Mouse (Mus musculus): ENCODE measurements at regions not wholly inside any gene's neighbourhood (a gene's known extent, or its start where the extent isn't known, plus 50 kb on each side); places are given as distances from the start of the nearest gene placed in this dataset.
A peak's percentile ranks its signal among the peaks of the same experiment; 100 is the strongest.

GRCm38 (mm10) chr13:28545337-28545736 lies 288.0 kb downstream of the Gm11361 start:
- Histone ChIP-seq H3K4me2 (no peak overlapping the region), H3K27me3 (no peaks in the 10 kb centered on the region), H3K9ac (no peak overlapping the region), H3K4me3 (no peak overlapping the region), H3K27ac (no peak overlapping the region), H3K9me3 (no peaks in the 10 kb centered on the region), H3K36me3 (no peaks in the 10 kb centered on the region), H3K4me1 (peaks cover 12% of the 10 kb centered on the region; the same call in 1 of the 2 replicates)
- ATAC-seq (ENCODE audit: insufficient number of reproducible peaks, low FRiP score, low TSS enrichment, low read depth) = no peak
- WGBS = 26% methylated on average over 2 of the region's 2 CpGs

GRCm38 (mm10) chr13:28544819-28545180 lies 287.5 kb downstream of the Gm11361 start:
- ATAC-seq (ENCODE audit: insufficient number of reproducible peaks, low FRiP score, low TSS enrichment, low read depth) = no peak
- Histone ChIP-seq H3K4me2 (no peak overlapping the region), H3K4me3 (no peak overlapping the region), H3K36me3 (no peaks in the 10 kb centered on the region), H3K27ac (no peak overlapping the region), H3K4me1 (peaks cover 12% of the 10 kb centered on the region; the same call in 1 of the 2 replicates), H3K27me3 (no peaks in the 10 kb centered on the region), H3K9me3 (no peaks in the 10 kb centered on the region), H3K9ac (no peak overlapping the region)
- 72% methylated on average over 2 of the region's 2 CpGs for WGBS

- Histone ChIP-seq H3K36me3 (no peaks in the 10 kb centered on the region), H3K27me3 (no peaks in the 10 kb centered on the region), H3K9ac (no peak overlapping the region), H3K27ac (no peak overlapping the region), H3K4me1 (peaks cover 12% of the 10 kb centered on the region; the same call in 1 of the 2 replicates), H3K4me2 (no peak overlapping the region), H3K4me3 (no peak overlapping the region), H3K9me3 (no peaks in the 10 kb centered on the region)
- ATAC-seq (ENCODE audit: insufficient number of reproducible peaks, low FRiP score, low TSS enrichment, low read depth) = 0 out of 2 replicates have a peak, but pooled peaks have one; percentile 35
- WGBS = 19% methylated on average over 15 of the region's 17 CpGs
Measured at GRCm38 (mm10) chr13:28544003-28544818, 286.9 kb downstream of the Gm11361 start.

- Histone ChIP-seq H3K36me3 (no peaks in the 10 kb centered on the region), H3K4me3 (no peak overlapping the region), H3K9ac (no peak overlapping the region), H3K27me3 (no peaks in the 10 kb centered on the region), H3K9me3 (no peaks in the 10 kb centered on the region), H3K4me1 (peaks cover 12% of the 10 kb centered on the region; the same call in 1 of the 2 replicates), H3K4me2 (no peak overlapping the region), H3K27ac (no peak overlapping the region)
- no peak for ATAC-seq (ENCODE audit: insufficient number of reproducible peaks, low FRiP score, low TSS enrichment, low read depth)
- WGBS = 89% methylated on average over 3 of the region's 3 CpGs
Measured at GRCm38 (mm10) chr13:28541607-28542006, 284.3 kb downstream of the Gm11361 start.

- no peak overlapping the region for H3K27ac ChIP-seq
- H3K4me2 ChIP-seq = no peak overlapping the region
- H3K36me3 ChIP-seq = no peaks in the 10 kb centered on the region
- peaks cover 17% of the 10 kb centered on the region for H3K4me1 ChIP-seq
- WGBS = 97% methylated on average over 1 of the region's 1 CpGs
- no peak overlapping the region for H3K4me3 ChIP-seq
- H3K9ac ChIP-seq = no peak overlapping the region
- no peaks in the 10 kb centered on the region for H3K9me3 ChIP-seq
- H3K27me3 ChIP-seq = no peaks in the 10 kb centered on the region
- no peak for ATAC-seq (ENCODE audit: insufficient number of reproducible peaks, low FRiP score, low TSS enrichment, low read depth)
Measured at GRCm38 (mm10) chr13:28533080-28533479, 275.8 kb downstream of the Gm11361 start.

GRCm38 (mm10) chr13:28532278-28532677 lies 274.9 kb downstream of the Gm11361 start:
- Histone ChIP-seq H3K4me1 (peaks cover 17% of the 10 kb centered on the region), H3K4me3 (no peak overlapping the region), H3K9ac (no peak overlapping the region), H3K4me2 (no peak overlapping the region), H3K9me3 (no peaks in the 10 kb centered on the region), H3K27ac (no peak overlapping the region; the same call in 1 of the 2 replicates), H3K27me3 (no peaks in the 10 kb centered on the region), H3K36me3 (no peaks in the 10 kb centered on the region)
- ATAC-seq (ENCODE audit: insufficient number of reproducible peaks, low FRiP score, low TSS enrichment, low read depth) = no peak
- 51% methylated on average over 3 of the region's 3 CpGs for WGBS

GRCm38 (mm10) chr13:28531534-28531999 lies 274.2 kb downstream of the Gm11361 start:
- no peak overlapping the region for H3K4me2 ChIP-seq
- no peak overlapping the region for H3K27ac ChIP-seq
- H3K27me3 ChIP-seq = no peaks in the 10 kb centered on the region
- ATAC-seq (ENCODE audit: insufficient number of reproducible peaks, low FRiP score, low TSS enrichment, low read depth) = no peak
- H3K9ac ChIP-seq = no peak overlapping the region
- no peaks in the 10 kb centered on the region for H3K36me3 ChIP-seq
- H3K4me1 ChIP-seq = peaks cover 17% of the 10 kb centered on the region
- 80% methylated on average over 5 of the region's 5 CpGs for WGBS
- H3K4me3 ChIP-seq = no peak overlapping the region
- no peaks in the 10 kb centered on the region for H3K9me3 ChIP-seq

GRCm38 (mm10) chr13:28530947-28531346 lies 273.6 kb downstream of the Gm11361 start:
- ATAC-seq (ENCODE audit: insufficient number of reproducible peaks, low FRiP score, low TSS enrichment, low read depth) = no peak
- WGBS = 88% methylated on average over 3 of the region's 3 CpGs
- H3K27me3 ChIP-seq = no peaks in the 10 kb centered on the region

GRCm38 (mm10) chr13:28528898-28529511 lies 271.7 kb downstream of the Gm11361 start:
- Histone ChIP-seq H3K4me2 (no peak overlapping the region), H3K27me3 (no peaks in the 10 kb centered on the region), H3K27ac (no peak overlapping the region), H3K4me3 (no peak overlapping the region), H3K36me3 (no peaks in the 10 kb centered on the region), H3K9ac (no peak overlapping the region), H3K4me1 (peaks cover 12% of the 10 kb centered on the region), H3K9me3 (no peaks in the 10 kb centered on the region)
- no peak for ATAC-seq (ENCODE audit: insufficient number of reproducible peaks, low FRiP score, low TSS enrichment, low read depth)
- 93% methylated on average over 4 of the region's 4 CpGs for WGBS

More at GRCm38 (mm10) chr13:28530947-28531346, 273.6 kb downstream of the Gm11361 start:
- no peak overlapping the region for H3K9ac ChIP-seq
- no peak overlapping the region for H3K4me2 ChIP-seq
- no peaks in the 10 kb centered on the region for H3K36me3 ChIP-seq
- no peak overlapping the region for H3K27ac ChIP-seq
- H3K9me3 ChIP-seq = no peaks in the 10 kb centered on the region
- no peak overlapping the region for H3K4me3 ChIP-seq
- H3K4me1 ChIP-seq = peaks cover 17% of the 10 kb centered on the region

GRCm38 (mm10) chr13:28526299-28526698 lies 269.0 kb downstream of the Gm11361 start:
- Histone ChIP-seq H3K4me2 (no peak overlapping the region), H3K4me3 (no peak overlapping the region), H3K9me3 (no peaks in the 10 kb centered on the region), H3K27me3 (no peaks in the 10 kb centered on the region), H3K36me3 (no peaks in the 10 kb centered on the region), H3K9ac (no peak overlapping the region), H3K27ac (no peak overlapping the region), H3K4me1 (no peaks in the 10 kb centered on the region; the same call in 1 of the 2 replicates)
- no peak for ATAC-seq (ENCODE audit: insufficient number of reproducible peaks, low FRiP score, low TSS enrichment, low read depth)
- 91% methylated on average over 1 of the region's 1 CpGs for WGBS

- WGBS = 89% methylated on average over 3 of the region's 3 CpGs
- H3K4me1 ChIP-seq = peaks cover 9% of the 10 kb centered on the region; the same call in 1 of the 2 replicates
- H3K36me3 ChIP-seq = no peaks in the 10 kb centered on the region
- no peak overlapping the region for H3K4me3 ChIP-seq
- no peak for ATAC-seq (ENCODE audit: insufficient number of reproducible peaks, low FRiP score, low TSS enrichment, low read depth)
- H3K9ac ChIP-seq = no peak overlapping the region
- no peaks in the 10 kb centered on the region for H3K9me3 ChIP-seq
- H3K4me2 ChIP-seq = no peak overlapping the region
- H3K27ac ChIP-seq = no peak overlapping the region
- no peaks in the 10 kb centered on the region for H3K27me3 ChIP-seq
Measured at GRCm38 (mm10) chr13:28524411-28524810, 267.1 kb downstream of the Gm11361 start.

- 28% methylated on average over 1 of the region's 1 CpGs for WGBS
- Histone ChIP-seq H3K36me3 (no peaks in the 10 kb centered on the region), H3K4me1 (peaks cover 9% of the 10 kb centered on the region; the same call in 1 of the 2 replicates), H3K4me2 (no peak overlapping the region), H3K4me3 (no peak overlapping the region), H3K9me3 (no peaks in the 10 kb centered on the region), H3K27me3 (no peaks in the 10 kb centered on the region), H3K9ac (no peak overlapping the region), H3K27ac (peak overlapping the region; percentile 24; the same call in 1 of the 2 replicates)
- no peak for ATAC-seq (ENCODE audit: insufficient number of reproducible peaks, low FRiP score, low TSS enrichment, low read depth)
Measured at GRCm38 (mm10) chr13:28520127-28520482, 262.8 kb downstream of the Gm11361 start.

Measured in limb, embryonic 15.5 days (tissue).